Mouse (Mus musculus) adrenal gland (tissue): ENCODE measurements around the gene Rangap1.

Source experiments
- intact Hi-C: fragments of 180-260 bp; cut with DNase I; formaldehyde crosslinking; loops from one replicate; pipeline ENCODE4 v1.15.1; 2025

Rangap1 gene

DNA sequence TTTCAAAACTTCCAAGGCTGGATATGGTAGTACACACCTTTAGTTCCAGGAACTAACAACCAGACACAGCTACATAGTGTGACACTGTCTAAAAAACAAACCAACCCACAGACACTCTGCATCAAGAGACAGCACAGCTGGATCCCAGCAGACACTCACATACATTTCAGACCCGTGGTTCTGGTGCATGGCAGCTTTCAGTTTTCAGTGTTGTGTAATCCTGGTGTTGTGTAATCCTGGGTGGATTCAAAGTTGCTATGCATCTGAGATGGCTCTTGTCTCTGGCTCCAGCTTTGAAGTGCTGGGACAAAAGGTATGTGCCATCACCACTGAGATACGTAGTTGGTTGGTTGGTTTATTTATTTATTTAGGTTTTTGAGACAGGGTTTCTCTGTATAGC lies 46.8 kb downstream of the Rangap1 start:
- intact Hi-C loops: no loop called here

DNA sequence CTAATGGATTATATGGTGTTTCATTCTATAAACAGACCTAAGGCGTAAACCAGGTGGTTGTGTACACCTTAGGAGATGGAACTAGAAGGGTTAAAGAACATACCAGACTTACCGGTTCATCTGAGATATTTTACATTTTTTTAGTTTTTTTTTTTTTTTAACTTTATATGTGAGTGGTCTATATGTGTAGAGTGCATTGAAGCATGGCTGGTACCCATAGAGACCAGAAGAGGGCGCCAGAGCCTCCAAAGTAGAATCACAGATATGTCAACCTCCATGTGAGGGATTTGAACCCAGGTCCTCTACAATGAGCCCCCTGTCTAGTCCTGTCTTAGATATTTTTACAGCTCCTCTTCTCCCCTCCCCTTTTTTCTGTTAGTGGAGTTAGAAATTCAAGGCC lies 47.5 kb downstream of the Rangap1 start:
- intact Hi-C loops: no loop called here

DNA sequence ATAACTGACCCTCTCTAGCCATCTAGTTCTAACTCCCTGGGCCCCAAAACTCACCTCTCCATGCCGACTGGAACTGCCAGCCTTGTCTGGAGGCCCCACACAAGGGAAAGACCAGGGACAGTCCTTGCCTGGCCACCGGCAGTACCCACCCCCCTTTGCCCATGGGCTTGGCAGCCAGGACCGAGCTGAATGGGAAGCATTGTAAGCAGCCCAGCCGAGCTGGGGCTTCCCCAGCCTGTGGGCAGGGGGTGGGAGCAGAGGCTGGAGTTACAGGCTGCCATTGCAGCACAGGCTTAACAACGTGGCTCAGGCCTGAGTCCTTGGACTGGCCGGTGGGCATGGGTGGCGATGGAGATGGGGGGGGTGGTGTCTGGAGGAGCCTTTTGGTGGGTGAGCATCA lies 48.2 kb downstream of the Rangap1 start, which contains the start of gene Chadl:
Chadl (minus strand) TSS at position 113 of the 400 bp plus-strand sequence.
- intact Hi-C loops: no loop called here

DNA sequence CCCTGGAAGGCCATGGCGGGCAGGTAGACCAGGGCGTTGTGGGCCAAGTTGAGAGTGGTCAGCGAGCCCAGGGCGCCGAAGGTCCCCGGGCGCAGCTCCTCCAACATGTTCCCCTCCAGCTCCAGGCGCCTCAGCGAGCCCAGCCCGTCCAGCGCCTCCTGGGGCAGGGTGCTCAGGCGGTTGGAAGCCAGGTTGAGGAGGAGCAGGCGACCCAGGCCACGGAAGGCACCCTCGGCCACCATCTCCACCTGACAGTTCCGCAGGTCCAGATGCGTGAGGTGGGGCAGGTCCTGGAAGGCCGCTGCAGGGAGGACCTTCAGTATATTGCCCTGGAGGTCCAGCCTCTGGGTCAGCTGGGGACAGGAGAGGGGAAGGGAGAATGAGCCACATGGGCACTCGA lies 50.4 kb downstream of the Rangap1 start:
- intact Hi-C loops: no loop called here

DNA sequence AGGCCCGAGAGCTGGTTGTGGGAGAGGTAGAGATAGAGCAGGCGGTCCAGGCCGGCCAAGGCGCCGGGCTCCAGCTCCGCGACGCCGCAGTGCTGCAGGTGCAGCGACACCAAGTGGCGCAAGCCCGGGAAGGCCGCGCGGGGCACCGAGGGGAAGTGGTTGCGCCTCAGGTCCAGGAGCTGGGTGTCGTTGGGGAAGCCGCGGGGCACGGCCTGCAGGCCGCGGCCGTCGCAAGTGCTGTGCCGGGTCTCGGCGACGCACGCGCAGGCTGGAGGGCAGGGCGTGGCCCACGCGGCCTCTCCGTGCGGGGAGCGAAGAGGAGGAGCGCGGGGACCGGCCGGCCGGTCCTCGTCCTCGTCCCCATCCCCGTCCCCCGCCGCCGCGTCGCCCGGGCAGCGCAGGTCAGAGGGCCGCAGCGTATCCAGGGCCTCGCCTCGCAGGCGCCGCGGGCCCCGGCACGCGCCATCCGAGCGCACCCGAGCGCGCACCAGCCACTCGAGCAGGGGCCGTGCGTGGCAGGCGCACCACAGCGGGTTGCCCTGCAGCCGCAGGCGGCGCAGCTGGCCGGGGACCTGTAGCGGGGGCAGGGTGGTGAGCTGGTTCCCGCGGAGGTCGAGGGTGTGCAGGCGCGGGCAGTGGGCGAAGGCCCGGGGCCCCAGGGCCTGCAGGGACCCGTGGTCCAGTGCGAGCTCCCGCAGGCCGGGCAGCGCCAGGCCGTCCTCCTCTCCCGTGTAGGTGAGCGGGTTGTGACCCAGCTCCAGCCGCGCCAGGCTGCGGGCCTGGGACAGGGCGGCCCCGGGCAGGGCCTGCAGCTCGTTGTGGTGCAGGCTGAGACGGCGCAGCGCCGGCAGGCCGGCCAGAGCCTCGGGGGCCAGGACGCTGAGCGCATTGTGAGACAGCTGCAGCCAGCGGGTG lies 51.1 kb downstream of the Rangap1 start:
- intact Hi-C loops: no loop called here

DNA sequence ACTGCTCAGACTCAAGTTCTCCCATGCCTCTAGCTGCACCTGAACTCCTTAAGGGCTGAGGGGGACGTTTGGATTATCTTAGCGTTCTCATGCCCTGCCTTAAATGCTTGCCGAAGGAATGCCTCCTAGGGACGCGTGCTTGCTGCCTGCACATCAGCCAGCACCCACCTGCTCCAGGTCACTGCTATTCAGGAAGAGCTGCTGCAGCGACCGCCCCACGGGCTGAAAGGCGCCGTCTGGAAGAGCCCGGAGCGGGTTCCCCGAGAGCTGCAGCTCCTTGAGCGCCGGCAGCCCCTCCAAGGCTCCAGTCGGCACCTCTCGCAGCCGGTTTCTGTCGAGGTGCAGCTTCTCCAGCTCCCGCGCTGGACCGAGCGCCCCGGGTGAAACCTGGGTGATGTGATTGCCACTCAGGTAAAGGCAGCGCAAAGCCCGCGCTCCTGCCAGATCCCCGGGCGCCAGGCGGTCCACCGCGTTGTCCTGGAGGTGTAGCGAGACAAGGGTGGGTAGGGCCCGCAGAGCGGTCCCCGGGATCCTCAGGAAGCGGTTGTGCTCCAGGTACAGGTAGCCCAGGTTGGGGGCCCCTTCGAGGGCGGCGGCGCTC lies 51.9 kb downstream of the Rangap1 start:
- intact Hi-C loops: no loop called here

DNA sequence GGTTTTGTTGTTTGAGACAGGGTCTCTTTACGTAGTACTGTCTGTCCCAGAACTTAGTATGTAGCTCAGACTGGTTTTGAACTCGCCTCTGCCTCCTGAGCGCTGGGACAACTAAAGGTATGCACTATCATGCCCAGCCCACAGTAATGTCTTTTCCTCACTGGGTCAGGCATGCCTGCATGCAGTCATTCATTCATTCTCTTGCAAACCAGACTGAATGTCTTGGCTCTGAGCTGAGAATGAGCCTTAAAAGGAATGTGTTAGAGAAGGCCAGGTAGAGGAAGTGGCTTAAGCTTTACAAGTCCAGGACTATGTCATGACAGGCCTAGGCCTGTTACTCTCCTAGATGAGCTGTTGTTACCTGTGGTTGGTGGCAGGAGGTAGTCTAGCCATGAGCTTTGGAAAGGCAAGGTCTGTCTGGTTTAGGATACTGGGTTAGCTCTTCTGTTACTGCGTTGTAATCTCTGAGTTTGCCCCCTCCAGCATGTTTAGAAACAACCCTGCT lies 65.0 kb downstream of the Rangap1 start:
- intact Hi-C loops: no loop called here

DNA sequence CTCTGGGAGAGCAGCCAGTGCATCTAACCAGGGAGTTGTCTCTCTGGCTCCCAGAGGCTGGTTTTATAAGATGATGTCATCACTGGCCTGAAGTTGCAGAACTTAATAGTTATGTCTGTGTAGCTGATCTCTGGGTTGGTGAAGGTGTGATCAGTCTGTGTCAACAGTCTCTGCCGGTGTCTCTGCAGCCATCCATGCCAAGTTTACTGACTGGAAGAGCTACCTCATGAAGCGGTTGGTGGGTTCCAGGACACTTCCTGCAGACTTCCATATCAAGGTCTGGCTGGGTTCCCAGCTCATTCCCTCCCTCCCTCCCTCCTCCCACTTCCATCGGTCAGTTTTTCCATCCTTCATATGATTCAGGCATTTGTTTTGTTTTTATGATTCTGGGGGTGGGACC lies 68.7 kb downstream of the Rangap1 start:
- intact Hi-C loops: loop anchor here (10.0 kb wide), 1 partner anchor 232 kb away; no protein-coding TSS in a partner anchor

DNA sequence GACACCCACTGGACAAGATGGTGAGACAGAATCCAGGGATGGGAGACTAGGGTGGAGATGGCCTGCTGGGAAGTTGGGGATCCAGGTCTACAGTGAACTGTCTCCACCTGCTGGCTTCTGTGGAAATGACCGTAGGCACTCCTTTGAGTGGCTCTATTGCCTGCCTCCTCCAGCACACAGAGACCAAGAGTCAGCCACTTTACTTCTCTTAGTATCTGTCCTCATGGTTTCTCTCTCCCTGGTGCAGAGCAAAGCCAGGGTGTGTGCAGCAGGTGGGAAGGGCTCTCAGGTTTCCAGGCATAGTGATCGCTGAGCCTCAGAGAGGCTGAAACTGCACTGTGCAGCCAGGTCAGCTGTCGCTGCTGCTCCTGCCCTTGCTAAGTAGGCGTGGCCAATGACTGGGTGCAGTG lies 75.1 kb downstream of the Rangap1 start:
- intact Hi-C loops: loop anchor here (10.0 kb wide), 1 partner anchor 225 kb away; no protein-coding TSS in a partner anchor

DNA sequence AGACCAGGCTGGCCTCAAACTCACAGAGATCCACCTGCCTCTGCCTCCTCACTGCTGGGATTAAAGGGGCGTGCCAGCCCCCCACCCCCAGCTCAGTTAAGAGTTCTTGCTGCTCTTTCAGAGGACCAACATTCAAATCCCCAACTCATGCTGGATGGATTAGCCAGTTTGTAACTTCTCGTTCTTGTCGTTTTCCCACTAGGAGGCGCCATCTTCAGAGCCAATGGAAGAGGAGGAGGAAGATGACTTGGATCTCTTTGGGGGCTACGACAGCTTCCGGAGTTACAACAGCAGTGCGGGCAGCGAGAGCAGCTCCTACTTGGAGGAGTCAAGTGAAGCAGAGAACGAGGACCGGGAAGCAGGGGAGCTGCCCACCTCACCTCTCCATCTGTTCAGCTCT lies 78.4 kb downstream of the Rangap1 start:
- intact Hi-C loops: no loop called here

DNA sequence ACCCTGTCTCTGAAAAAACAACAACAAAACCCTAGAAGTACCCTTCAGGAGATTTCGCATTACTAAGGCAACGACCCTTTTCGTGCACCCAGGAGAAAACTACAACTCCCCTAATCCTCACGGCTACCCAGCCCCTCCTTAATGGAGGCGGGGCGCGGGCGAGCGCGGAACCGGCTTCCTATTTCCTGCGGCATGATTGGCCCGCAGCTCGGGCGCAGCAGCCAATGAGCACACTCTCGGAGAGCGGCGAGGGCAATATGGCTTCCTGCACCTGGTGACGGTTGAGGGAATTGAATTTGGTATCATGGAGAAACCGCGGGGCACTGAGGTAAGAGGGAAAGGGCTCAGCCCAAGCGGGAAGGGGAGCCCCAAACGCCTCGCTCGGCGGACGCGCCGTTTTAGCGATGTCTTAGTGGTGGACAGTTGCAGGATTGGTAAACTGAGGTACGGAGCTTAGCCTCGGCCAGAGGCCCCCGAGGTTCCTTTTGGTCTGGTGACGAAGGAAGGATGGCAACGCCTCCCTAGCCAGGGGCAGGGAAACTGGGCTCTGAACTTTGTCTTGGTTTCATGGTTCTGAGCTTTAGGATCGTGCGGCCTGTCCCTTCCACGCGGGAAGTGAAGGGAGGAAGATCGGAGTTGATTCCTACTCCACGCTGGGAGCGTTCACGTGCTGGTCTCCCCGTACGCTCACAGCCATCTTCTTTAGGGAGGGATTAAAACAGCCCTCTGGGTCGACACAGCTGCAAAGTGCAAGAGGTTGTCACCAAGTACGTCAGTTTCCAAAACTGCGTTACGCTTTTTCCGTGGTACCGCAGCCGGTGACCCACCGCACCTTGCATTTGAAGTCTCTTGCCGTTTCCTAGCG lies 81.4 kb downstream of the Rangap1 start, which contains the start of gene L3mbtl2:
L3mbtl2 (plus strand) TSS at position 193 of the 865 bp plus-strand sequence.
- intact Hi-C loops: no loop called here

DNA sequence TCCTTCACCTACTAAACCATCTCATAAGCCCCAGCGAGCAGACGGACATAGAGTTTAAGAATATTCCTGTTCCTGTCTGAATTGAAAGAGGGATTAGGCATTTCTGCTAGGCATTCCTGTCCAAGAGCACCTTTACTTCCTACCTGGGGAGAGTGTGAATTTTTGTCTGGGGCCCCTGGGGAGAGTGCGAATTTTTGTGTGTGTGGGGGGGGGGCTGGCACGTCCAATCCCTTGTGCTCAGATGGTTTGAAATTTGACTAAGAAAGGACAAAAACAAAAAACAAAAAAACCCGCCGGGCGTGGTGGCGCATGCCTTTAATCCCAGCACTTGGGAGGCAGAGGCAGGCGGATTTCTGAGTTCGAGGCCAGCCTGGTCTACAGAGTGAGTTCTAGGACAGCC lies 82.0 kb downstream of the Rangap1 start:
- intact Hi-C loops: no loop called here

DNA sequence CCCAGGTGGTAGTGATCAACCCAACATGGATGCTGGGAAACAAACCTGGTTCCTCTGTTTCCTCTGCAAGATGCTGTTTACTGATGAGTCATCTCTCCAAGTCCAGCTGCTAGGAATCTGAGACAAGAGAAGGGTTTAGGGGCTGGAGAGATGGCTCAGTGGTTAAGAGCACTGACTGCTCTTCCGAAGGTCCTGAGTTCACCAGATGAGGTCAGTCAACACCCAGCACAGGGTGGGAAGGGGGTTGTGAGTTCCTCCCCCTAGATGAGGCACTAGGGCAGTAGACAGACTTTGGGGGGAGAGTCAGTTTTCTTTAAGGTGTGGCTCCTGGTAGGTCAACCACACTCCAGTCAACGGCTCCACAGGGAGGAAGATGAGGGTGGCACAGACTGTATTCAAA lies 83.6 kb downstream of the Rangap1 start:
- intact Hi-C loops: no loop called here
